Mouse (Mus musculus): ENCODE results near the gene Hapln4.

DNA sequence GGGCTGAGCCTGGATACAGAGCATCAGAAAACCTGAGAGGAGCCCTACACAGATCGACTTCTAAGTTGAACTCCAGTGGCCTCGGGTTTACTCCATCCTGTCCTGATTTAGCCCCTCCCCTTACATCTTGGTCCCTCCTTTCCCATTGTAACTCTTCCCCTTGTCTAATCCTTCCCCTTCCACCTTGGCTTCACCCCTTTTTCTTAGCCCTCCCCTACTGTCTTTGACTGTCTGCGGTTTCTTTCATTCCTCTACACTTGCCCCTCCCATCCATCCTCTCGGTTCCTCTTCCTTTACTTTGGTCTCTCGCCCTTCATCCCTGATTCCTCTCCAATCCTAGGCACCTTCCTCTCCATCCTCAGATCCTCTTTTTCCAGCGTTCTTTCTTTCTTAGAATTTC, 31.2 kb downstream of the Hapln4 start:
- TF ChIP-seq HCFC1 (IDR thresholded peaks at IDR 0.05; ENCODE audit: borderline replicate concordance, insufficient read depth, low read length) (no peak), MAFK (IDR thresholded peaks at IDR 0.05; ENCODE audit: insufficient read depth, low read depth, low read length) (no peak), CHD2 (IDR thresholded peaks at IDR 0.05; ENCODE audit: low read depth, low read length) (no peak)

Data from ES-E14 (cell line).